Mouse (Mus musculus) cerebellum, adult 11-12 months (tissue): ENCODE results near the gene Rnf8.

Experiments used
- DNase-seq: peaks from one replicate; pipeline ENCODE4 v3.0.0; 2022

Gene Rnf8

GRCm38 (mm10) chr17:29682261-29682660 lies 67.7 kb downstream of the Rnf8 start:
- no peak for DNase-seq

GRCm38 (mm10) chr17:29683127-29683526 lies 68.5 kb downstream of the Rnf8 start:
- DNase-seq = no peak

DNA sequence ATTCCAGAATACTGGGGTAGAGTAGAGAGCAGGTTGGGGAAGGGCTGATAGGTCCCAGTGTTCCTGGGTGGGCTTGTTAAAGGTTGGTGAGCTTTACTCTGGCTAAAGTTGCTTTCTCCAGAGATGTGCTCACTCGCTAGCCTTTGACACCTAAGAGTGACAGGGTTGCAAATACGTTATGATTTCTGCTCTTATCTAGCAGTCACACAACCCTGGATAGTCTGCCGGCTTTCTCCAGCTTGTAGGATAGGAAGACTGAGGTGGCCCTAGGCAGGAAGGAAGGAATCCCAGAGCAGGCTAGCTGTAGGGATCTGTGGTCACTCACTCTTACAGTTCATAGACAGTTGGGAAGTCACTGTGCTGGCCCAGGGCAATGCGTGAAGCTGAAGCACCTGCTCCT lies 69.7 kb downstream of the Rnf8 start:
- DNase-seq = no peak

DNA sequence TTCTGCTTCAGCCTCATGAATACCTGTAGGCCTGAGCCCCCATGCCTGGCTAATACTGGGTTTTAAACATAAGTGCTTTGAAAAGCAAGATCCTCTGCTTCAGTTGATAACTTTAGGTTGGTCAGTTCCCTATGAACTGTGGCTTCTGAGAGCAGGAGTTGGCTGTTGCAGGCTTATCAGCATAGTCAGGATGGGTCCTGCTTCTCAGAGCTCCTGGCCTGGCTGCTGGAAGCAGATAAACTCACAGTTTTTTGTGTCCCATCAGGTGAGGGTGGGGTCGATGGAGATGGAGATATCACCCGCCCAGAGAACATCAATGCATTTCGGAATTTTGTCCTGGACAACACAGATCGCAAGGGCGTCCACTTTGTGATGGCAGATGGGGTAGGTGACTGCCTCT lies 72.2 kb downstream of the Rnf8 start:
- no peak for DNase-seq

GRCm38 (mm10) chr17:29687373-29687772 lies 72.8 kb downstream of the Rnf8 start:
- no peak for DNase-seq

- DNase-seq = peak; percentile 68
Measured at GRCm38 (mm10) chr17:29688610-29689009, 74.0 kb downstream of the Rnf8 start.

- DNase-seq = no peak
Measured at GRCm38 (mm10) chr17:29690257-29690656, 75.7 kb downstream of the Rnf8 start.

DNA sequence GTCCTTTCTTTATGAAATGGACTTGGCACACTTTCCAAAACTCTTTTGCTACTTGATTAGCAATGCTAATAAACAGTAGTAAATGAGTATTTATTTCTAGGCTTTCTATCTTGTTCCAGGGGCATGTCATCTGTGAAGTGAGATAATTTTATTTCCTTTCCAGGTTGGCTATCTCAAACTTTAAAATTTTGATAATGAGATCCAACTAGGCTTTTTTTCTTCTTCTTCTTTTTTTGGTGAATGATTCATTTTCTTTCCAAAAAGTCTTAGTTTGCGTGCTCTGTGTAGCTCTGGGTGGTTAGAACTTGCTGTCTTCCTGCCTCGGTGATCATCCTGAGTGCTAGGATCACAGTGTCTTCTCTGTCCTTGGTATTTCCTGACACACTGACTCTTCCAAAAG lies 78.2 kb downstream of the Rnf8 start:
- no peak for DNase-seq

- DNase-seq = no peak
Measured at GRCm38 (mm10) chr17:29693571-29693970, 79.0 kb downstream of the Rnf8 start.

DNA sequence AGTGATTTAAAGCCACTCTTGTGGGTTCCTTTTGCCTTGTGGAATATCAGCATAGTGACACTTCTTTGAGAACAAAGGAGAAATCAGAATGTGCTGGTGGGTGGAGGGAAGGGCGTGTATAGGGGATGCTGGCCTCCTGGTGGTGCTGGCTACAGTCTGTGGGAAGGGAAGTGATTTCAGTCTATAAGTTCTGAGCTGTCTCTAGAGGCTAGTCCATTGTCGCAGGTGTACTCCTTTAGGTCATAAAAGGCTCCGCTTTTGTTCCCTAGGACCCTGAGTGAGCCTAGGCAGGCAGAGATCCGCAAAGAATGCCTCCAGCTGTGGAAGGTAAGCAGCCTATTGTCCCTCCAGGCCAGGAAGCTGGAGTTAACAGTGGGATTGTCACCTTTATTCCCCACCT lies 79.9 kb downstream of the Rnf8 start:
- DNase-seq = no peak
